Mouse (Mus musculus): ENCODE results near the gene Tead3.
"Not testable (repeated sequence)": the region's sequence is repeated elsewhere in the genome, so short reads cannot be mapped to it uniquely, and the experiment has no call there.

The Tead3 gene

GRCm38 (mm10) chr17:28358576-28359261 lies 8.1 kb upstream of the Tead3 start:
- DNase-seq (ENCODE audit: low read depth): not testable (repeated sequence)

- DNase-seq (ENCODE audit: low read depth): no peak
These were observed 5.3 kb upstream of the Tead3 start for GRCm38 (mm10) chr17:28355871-28356270.

GRCm38 (mm10) chr17:28352018-28352417 lies 1.4 kb upstream of the Tead3 start:
- DNase-seq (ENCODE audit: low read depth): no peak

- no peak for DNase-seq (ENCODE audit: low read depth)
These were observed 805 bp upstream of the Tead3 start for GRCm38 (mm10) chr17:28351353-28351890.

GRCm38 (mm10) chr17:28349901-28350465 lies 634 bp downstream of the Tead3 start:
- peak; percentile 35 for DNase-seq (ENCODE audit: low read depth)

GRCm38 (mm10) chr17:28349264-28349880 lies 1.2 kb downstream of the Tead3 start:
- no peak for DNase-seq (ENCODE audit: low read depth)

DNA sequence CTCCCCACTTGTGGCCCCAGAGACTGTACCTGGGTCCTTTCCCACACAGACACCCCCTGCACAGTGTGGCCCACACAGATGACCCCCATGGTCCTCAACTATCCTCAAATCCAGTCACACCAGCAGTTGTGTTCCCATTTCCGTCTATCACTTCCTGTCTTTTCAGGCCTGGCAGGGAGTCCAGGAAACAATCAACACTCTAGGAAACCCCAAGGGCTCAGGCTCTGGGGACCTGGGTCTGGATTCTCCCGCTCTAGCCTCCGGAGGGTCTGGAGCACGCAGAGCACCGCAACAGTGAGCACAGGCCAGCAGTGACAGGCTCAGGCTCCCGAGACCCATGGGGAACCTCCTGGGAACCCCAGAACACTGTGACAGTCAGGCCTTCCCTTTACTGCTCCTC lies 2.4 kb downstream of the Tead3 start:
- no peak for DNase-seq (ENCODE audit: low read depth)

GRCm38 (mm10) chr17:28347327-28347726 lies 3.3 kb downstream of the Tead3 start:
- no peak for DNase-seq (ENCODE audit: low read depth)

GRCm38 (mm10) chr17:28345882-28346281 lies 4.7 kb downstream of the Tead3 start:
- no peak for DNase-seq (ENCODE audit: low read depth)

- no peak for DNase-seq (ENCODE audit: low read depth)
These were observed 5.3 kb downstream of the Tead3 start for GRCm38 (mm10) chr17:28345271-28345721.

GRCm38 (mm10) chr17:28344670-28345069 lies 5.9 kb downstream of the Tead3 start:
- no peak for DNase-seq (ENCODE audit: low read depth)

DNA sequence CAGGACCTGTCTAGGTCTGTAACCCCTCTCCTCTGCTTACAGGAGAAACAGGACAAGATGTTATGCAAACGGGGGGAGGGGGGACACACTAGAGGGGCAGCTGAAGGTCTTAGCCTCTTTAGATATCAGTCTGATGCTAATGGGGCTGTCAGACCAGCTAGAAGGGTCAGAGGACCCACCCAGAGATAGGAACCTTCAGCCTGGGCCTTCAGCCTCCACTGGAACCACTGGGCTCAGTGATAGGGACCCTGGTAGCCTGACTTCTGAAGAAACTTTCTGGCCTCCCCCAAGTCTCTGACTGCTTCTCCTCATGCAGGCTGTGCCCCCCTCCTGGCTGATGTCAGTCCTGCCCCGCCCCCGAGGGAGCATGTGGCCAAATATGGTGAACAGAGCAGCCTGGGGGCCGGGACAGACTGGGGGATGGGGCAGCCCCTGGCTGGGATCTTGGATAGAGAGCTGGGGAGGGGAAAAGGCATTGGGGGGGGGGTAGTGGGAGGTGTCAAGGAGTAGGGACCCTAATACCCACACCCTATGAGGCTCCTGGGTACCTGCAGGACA lies 6.5 kb downstream of the Tead3 start:
- DNase-seq (ENCODE audit: low read depth): no peak

DNA sequence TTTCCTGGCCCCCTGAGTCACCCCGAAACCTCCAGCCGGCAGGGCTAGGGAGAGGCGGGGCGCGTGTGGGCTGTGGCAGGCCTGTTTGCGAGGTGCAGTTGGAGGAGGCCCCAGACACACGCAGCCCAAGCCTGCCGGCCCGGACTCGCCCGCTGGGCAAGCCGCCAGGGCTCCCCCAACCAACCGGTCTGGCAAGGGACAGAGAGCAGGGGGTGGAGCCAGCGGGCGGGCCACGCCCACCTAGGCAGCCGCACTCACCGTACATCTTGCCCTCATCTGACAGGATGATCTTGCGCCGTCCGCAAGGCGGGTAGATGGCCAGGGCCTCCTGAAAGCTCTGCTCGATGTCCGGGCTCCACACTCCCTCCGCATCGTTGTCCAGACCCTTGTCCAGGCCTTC lies 9.5 kb downstream of the Tead3 start:
- no peak for DNase-seq (ENCODE audit: low read depth)

DNA sequence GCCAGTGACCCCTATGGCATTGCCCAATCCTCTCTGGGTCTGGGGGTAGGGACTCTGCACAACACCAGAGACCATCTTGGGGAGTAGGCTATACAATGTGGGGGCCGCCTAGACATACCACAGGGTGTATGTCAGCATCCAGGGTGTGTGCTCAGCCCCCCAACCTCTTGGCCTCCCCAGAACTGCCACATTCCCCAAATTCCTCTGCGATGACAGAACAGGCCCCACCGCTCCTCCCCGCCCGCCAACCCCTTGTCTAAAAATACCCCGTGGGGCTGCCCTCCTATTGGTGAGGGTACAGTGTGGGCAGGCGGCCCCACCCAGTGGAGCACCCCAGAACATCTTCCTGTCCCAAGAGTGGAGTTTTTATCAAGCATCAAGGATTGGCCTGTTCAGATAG lies 10.0 kb downstream of the Tead3 start:
- DNase-seq (ENCODE audit: low read depth): no peak

- no peak for DNase-seq (ENCODE audit: low read depth)
These were observed 13.1 kb downstream of the Tead3 start for GRCm38 (mm10) chr17:28337547-28337946.

- no peak for DNase-seq (ENCODE audit: low read depth)
These were observed 15.3 kb downstream of the Tead3 start for GRCm38 (mm10) chr17:28335267-28335666.

GRCm38 (mm10) chr17:28332915-28333546 lies 17.6 kb downstream of the Tead3 start:
- no peak for DNase-seq (ENCODE audit: low read depth)

DNA sequence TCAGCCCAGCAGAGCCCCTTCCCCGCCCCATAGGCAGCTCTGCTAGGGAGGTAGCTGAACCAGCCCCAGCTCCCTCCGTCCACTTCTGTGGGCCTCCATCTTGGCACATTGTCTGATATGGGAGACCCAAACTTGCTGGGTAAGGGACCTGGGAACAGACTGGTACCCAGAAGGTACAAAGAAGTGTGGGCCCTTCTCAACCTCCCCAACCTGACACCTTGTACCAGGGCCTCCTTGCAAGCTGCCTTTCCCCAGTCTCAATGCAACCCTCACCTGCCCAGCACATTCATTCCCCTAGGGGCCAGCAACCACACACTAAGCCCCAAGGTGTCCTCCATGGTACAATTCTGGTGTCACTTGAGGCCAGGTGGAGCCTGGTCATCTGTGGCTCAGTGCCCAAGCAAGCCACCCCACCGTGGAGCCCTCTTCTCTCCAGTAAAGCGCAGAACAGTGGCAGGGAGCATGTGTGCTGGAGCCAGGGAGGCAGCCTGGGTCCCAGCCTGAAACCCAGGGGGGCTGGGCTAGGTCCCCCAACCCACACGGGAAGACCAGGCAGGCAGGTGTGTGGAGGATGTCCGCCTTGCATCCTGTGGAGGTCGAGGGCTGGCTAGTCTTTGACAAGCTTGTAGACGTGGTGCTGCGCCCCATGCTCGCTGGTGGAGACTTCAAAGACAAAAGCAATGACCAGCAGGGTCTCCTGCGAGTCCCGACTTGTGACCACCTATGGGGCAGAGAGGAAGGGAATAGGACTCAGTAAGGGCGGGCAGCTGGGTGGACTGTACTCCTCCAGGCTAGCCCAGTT lies 18.3 kb downstream of the Tead3 start:
- no peak for DNase-seq (ENCODE audit: low read depth)

GRCm38 (mm10) chr17:28331241-28332112 lies 19.1 kb downstream of the Tead3 start:
- DNase-seq (ENCODE audit: low read depth): no peak

DNA sequence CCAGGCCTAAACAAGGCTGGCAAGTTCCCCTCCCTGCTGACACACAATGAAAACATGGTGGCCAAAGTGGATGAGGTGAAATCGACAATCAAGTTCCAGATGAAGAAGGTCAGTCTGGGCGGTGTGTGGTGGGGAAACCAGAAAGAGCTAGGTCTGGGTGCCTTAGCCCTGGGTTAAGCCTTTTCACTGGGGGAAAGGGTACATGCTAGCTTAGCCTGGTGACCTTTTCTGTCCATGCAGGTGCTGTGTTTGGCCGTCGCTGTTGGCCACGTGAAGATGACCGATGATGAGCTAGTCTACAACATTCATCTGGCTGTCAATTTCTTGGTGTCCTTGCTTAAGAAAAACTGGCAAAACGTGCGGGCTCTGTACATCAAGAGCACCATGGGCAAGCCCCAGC lies 20.0 kb downstream of the Tead3 start:
- DNase-seq (ENCODE audit: low read depth): not testable (repeated sequence)

DNA sequence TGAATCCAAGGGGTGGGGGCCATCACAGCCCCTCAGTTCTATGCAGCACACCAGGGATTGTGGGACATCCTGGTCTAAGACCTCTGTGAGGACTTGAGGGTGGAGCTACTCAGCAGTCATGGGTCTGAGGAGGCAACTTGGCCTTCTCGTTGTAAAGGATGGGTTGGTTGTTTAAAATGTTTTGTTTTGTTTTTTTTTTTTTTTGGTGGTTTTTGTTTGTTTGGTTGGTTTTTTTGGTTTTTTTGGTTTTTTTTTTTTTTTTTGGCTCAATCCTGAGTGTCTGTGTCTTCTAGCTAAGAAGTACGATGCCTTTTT lies 20.4 kb downstream of the Tead3 start:
- DNase-seq (ENCODE audit: low read depth): peak; percentile 33
